Mouse (Mus musculus) T-cell, adult 66 days (primary cell): Measurements from ENCODE around the gene Pomgnt1. TPM values are rescaled to one million over a fixed set of nuclear protein-coding genes. Genes with fewer than 3 reads are reported as not detected.

ENCODE experiments used
- total RNA-seq, 2 experiments: library from RNA; stranded (reverse); gene quantifications; 3 replicates in 1 of 2; 4 replicates in 1 of 2; pipeline ENCODE4 v1.2.4; 2023

The Pomgnt1 gene
- 10 to 100 TPM; 29.3 to 33.7 TPM for total RNA-seq

GRCm38 (mm10) chr4:116123602-116124519, at the start of gene Pomgnt1, which contains the start of gene Rad54l:
Pomgnt1 (plus strand) TSS chr4:116123840.
Rad54l (minus strand) TSS chr4:116123690.

GRCm38 (mm10) chr4:116074861-116075620, 48.6 kb upstream of the Pomgnt1 start, which contains the start of the genes Uqcrh and Lrrc41:
Uqcrh (minus strand) TSS chr4:116075071.
Lrrc41 (plus strand) TSS chr4:116075269.

GRCm38 (mm10) chr4:116151238-116151637, 27.6 kb downstream of the Pomgnt1 start, which contains the start of gene Lurap1:
Lurap1 (minus strand) TSS chr4:116151338.

GRCm38 (mm10) chr4:116167404-116167803, 43.8 kb downstream of the Pomgnt1 start, which contains the start of gene Tspan1:
Tspan1 (minus strand) TSS chr4:116167601.

GRCm38 (mm10) chr4:116173072-116173471, 49.4 kb downstream of the Pomgnt1 start, which contains the start of the genes 1700042G07Rik and Gm49337:
1700042G07Rik (plus strand) TSS chr4:116173372.
Gm49337 (plus strand) TSS chr4:116173384.

Other genes starting within 250 kb of the Pomgnt1 start
- gene Kncn, start 239.4 kb upstream of the Pomgnt1 start, total RNA-seq, result 1 to 10 TPM in 1 of 2 experiments, under 1 TPM in 1; 0.56 to 1.6 TPM
- not detected for gene 6430628N08Rik, start 233.2 kb upstream of the Pomgnt1 start, total RNA-seq
- gene Dmbx1, start 183.9 kb upstream of the Pomgnt1 start, total RNA-seq, result not detected
- gene Faah, start 105.9 kb upstream of the Pomgnt1 start, total RNA-seq, result 100 to 1,000 TPM; 134 to 137 TPM
- gene Nsun4, start 70.0 kb upstream of the Pomgnt1 start, total RNA-seq, result 10 to 100 TPM; 39.9 to 42.2 TPM
- 100 to 1,000 TPM; 373 to 376 TPM for gene Uqcrh, start 48.8 kb upstream of the Pomgnt1 start, total RNA-seq
- 10 to 100 TPM; 28.2 to 33.2 TPM for gene Lrrc41, start 48.6 kb upstream of the Pomgnt1 start, total RNA-seq
- 1 to 10 TPM in 1 of 2 experiments, under 1 TPM in 1; 0.53 to 1.3 TPM for gene Rad54l, start 150 bp upstream of the Pomgnt1 start, total RNA-seq
- not detected for gene Lurap1, start 27.5 kb downstream of the Pomgnt1 start, total RNA-seq
- gene Tspan1, start 43.8 kb downstream of the Pomgnt1 start, total RNA-seq, result not detected
- gene 1700042G07Rik, start 49.5 kb downstream of the Pomgnt1 start, total RNA-seq, result not detected
- not detected for gene Gm49337, start 49.5 kb downstream of the Pomgnt1 start, total RNA-seq
- gene Pik3r3, start 97.8 kb downstream of the Pomgnt1 start, total RNA-seq, result 1 to 10 TPM; 4.8 to 6.2 TPM